Mouse (Mus musculus): ENCODE data around the gene Errfi1.

DNA sequence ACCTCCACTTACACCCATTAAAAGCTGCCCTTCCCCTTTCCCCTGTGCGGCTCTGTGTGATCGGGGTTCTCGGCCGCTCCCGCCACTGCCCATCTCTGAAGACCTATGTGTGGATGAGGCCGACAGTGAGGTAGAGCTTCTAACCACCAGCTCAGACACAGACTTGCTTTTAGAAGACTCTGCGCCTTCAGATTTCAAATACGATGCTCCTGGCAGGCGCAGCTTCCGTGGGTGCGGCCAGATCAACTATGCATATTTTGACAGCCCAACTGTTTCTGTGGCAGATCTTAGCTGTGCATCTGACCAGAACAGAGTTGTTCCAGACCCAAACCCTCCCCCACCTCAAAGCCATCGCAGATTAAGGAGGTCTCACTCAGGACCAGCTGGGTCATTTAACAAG, 12.8 kb downstream of the Errfi1 start:
- TF ChIP-seq CTCF (IDR thresholded peaks at IDR 0.05; ENCODE audit: borderline replicate concordance, insufficient read depth, low read depth, low read length): no peak
- no peak for TF ChIP-seq POLR2A (IDR thresholded peaks at IDR 0.05; ENCODE audit: borderline replicate concordance, insufficient read depth, low read length)

Data from cerebellum, adult 2 months (tissue).